Mouse (Mus musculus) limb, embryonic 15.5 days (tissue): ENCODE data around the gene Ky. TPM values are rescaled to one million over a fixed set of nuclear protein-coding genes. Genes with fewer than 3 reads are reported as not detected.

Experiments
- ATAC-seq: fragments of 200-750 bp; cut with Nextera tagmentation; 2 replicates; pipeline ENCODE4 v1.8.0; 2017; ENCODE audit warnings: low read depth, moderate TSS enrichment; ENCODE audit not compliant: insufficient number of reproducible peaks, low FRiP score, low TSS enrichment
- H3K27ac ChIP-seq: fragments of 300-500 bp; sonication (generic); 2 replicates; pipeline ENCODE4 v1.5.1; 2015; ENCODE audit warnings: moderate library complexity, mild to moderate bottlenecking, inconsistent platforms
- H3K27me3 ChIP-seq: fragments of 300-500 bp; sonication (generic); 2 replicates; pipeline ENCODE4 v1.6.1; 2015; ENCODE audit warnings: inconsistent platforms
- H3K36me3 ChIP-seq: fragments of 300-500 bp; sonication (generic); 2 replicates; pipeline ENCODE4 v1.6.1; 2015; ENCODE audit warnings: inconsistent platforms
- H3K4me1 ChIP-seq: fragments of 300-500 bp; sonication (generic); 2 replicates; pipeline ENCODE4 v1.6.1; 2015; ENCODE audit warnings: inconsistent platforms
- H3K4me2 ChIP-seq: fragments of 300-500 bp; sonication (generic); 2 replicates; pipeline ENCODE4 v1.6.1; 2015; ENCODE audit warnings: mild to moderate bottlenecking, inconsistent platforms
- H3K4me3 ChIP-seq: fragments of 300-500 bp; sonication (generic); 2 replicates; pipeline ENCODE4 v1.5.1; 2015; ENCODE audit warnings: mild to moderate bottlenecking, inconsistent platforms
- H3K9ac ChIP-seq: fragments of 300-500 bp; sonication (generic); 2 replicates; pipeline ENCODE4 v1.6.1; 2015; ENCODE audit warnings: inconsistent platforms
- H3K9me3 ChIP-seq: fragments of 300-500 bp; sonication (generic); 2 replicates; pipeline ENCODE4 v1.6.1; 2016; ENCODE audit warnings: inconsistent platforms
- WGBS: fragments of 180-500 bp; shearing (Covaris S2); methylation state at CpG from one replicate; pipeline ENCODE4 v1.1.7; 2015; 5-methylcytosine and 5-hydroxymethylcytosine counted together
- polyA plus RNA-seq: library from polyadenylated mRNA; unstranded; fragments of >200 nt; fragmentation: Nextera tagmentation; extraction: Ambion mirVana; gene quantifications from 2 replicates; pipeline ENCODE4 v1.2.1, GENCODE M21; 2015

Gene Ky
- polyA plus RNA-seq, 1 experiment from 2014 or later: 0.54 TPM

DNA sequence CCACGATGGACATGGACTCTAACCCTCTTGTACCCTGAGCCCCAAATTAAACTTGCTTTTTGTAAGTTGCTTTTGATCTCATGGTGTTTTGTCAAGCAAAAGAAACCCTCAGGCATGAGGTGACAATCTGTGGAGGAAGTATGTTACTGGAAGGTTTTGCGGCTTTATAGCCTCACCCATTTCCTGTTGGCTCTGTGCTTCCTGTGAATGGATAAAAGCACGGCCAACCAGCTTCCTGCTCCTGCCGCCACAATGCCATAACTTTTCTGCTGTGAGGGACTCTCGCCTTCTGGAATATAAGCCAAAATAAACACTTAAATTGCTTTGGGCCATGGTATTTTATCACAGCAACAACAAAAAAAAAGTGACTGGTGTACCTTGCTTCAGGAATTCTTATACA lies 71.9 kb downstream of the Ky start:
- H3K9ac ChIP-seq: no peak overlapping the region
- H3K4me2 ChIP-seq: no peak overlapping the region
- H3K27ac ChIP-seq: no peak overlapping the region
- H3K9me3 ChIP-seq: no peaks in the 10 kb centered on the region
- H3K36me3 ChIP-seq: no peaks in the 10 kb centered on the region
- no peaks in the 10 kb centered on the region for H3K27me3 ChIP-seq
- no peak for ATAC-seq
- no peak overlapping the region for H3K4me3 ChIP-seq
- WGBS: 31% methylated on average over 5 of the region's 5 CpGs
- H3K4me1 ChIP-seq: peaks cover 2% of the 10 kb centered on the region; the same call in 1 of the 2 replicates

GRCm38 (mm10) chr9:102581921-102582469 lies 76.4 kb downstream of the Ky start:
- H3K9me3 ChIP-seq: no peaks in the 10 kb centered on the region
- no peak overlapping the region for H3K4me3 ChIP-seq
- 76% methylated on average over 12 of the region's 12 CpGs for WGBS
- H3K27ac ChIP-seq: no peak overlapping the region
- ATAC-seq: no peak
- H3K4me2 ChIP-seq: no peak overlapping the region
- H3K4me1 ChIP-seq: 0 out of 2 replicates have a peak, but pooled peaks cover 3% of the 10 kb centered on the region
- H3K36me3 ChIP-seq: peaks cover 23% of the 10 kb centered on the region
- no peaks in the 10 kb centered on the region for H3K27me3 ChIP-seq
- H3K9ac ChIP-seq: no peak overlapping the region

- no peak for ATAC-seq
- 0 out of 2 replicates have a peak, but pooled peaks cover 3% of the 10 kb centered on the region for H3K4me1 ChIP-seq
- 65% methylated on average over 5 of the region's 5 CpGs for WGBS
- no peak overlapping the region; the same call in 1 of the 2 replicates for H3K27ac ChIP-seq
- no peak overlapping the region for H3K4me2 ChIP-seq
- peaks cover 26% of the 10 kb centered on the region for H3K36me3 ChIP-seq
- H3K9ac ChIP-seq: no peak overlapping the region
- H3K27me3 ChIP-seq: no peaks in the 10 kb centered on the region
- H3K4me3 ChIP-seq: no peak overlapping the region
- no peaks in the 10 kb centered on the region for H3K9me3 ChIP-seq
These were observed 81.8 kb downstream of the Ky start for GRCm38 (mm10) chr9:102587347-102587746.

DNA sequence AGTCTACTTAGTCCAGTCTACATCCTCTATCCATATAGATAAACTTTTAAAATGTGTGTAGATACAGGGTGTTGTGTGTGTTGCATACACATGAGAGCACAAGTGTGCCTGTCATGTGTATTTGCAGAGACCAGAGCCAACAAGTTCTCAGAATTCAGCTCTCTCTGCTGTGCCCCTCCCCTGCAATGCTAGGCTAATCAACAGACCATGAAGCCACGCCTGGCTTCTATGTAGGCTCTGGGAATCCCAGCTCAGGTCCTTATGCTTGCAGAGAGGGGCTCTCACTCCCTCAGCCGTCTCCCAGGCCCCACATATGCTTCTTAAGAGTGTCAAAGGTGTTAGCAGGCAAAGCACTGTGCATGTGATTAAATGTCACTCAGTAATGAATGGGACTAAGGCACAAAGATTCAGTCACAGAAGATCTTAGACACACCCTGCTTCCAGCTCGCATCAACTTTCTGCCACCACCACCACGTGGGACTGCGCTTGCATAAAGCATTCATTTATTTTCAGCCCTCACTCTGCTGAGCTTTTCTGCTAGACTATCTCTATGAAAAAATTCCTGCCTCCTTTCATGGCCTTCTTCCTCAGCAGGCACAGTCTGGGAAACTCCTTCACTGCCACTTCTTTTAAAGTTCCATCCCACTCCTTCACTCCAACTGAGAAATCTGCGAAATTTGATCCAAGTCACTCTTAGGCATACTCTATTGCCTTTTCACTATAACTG lies 89.3 kb downstream of the Ky start:
- ATAC-seq: no peak
- Histone ChIP-seq H3K36me3 (peaks cover 37% of the 10 kb centered on the region), H3K27ac (no peak overlapping the region)

More for the DNA sequence above, 89.3 kb downstream of the Ky start:
- Histone ChIP-seq H3K9me3 (no peaks in the 10 kb centered on the region), H3K4me1 (no peaks in the 10 kb centered on the region), H3K4me3 (no peak overlapping the region), H3K4me2 (no peak overlapping the region), H3K9ac (no peak overlapping the region), H3K27me3 (no peaks in the 10 kb centered on the region)
- WGBS: 60% methylated on average over 6 of the region's 6 CpGs

Other genes starting within 250 kb of the Ky start
- gene Ephb1, start 151.1 kb upstream of the Ky start, polyA plus RNA-seq: 1.6 and 2.5 TPM in 2 replicates
- 173 and 174 TPM in 2 replicates for gene Anapc13, start 120.5 kb downstream of the Ky start, polyA plus RNA-seq
- gene Cep63, start 120.8 kb downstream of the Ky start, polyA plus RNA-seq: 43.9 and 47.0 TPM in 2 replicates
- 60.7 and 61.5 TPM in 2 replicates for gene Amotl2, start 210.9 kb downstream of the Ky start, polyA plus RNA-seq